Mouse (Mus musculus): Measurements from ENCODE around the gene 4930544D05Rik. TPM values are rescaled to one million over a fixed set of nuclear protein-coding genes. Genes with fewer than 3 reads are reported as not detected.

4930544D05Rik gene
- polyA plus RNA-seq, 1 experiment = not detected

GRCm38 (mm10) chr11:70647716-70648420, 32.2 kb downstream of the 4930544D05Rik start:
- no peak for TF ChIP-seq GATA1 (IDR thresholded peaks at IDR 0.05; ENCODE audit: low read length)

- TF ChIP-seq GATA1 (IDR thresholded peaks at IDR 0.05; ENCODE audit: low read length) = peak; percentile 81
These were observed 32.9 kb downstream of the 4930544D05Rik start for GRCm38 (mm10) chr11:70648512-70648911.

- TF ChIP-seq GATA1 (IDR thresholded peaks at IDR 0.05; ENCODE audit: low read length) = no peak
These were observed 33.6 kb downstream of the 4930544D05Rik start for GRCm38 (mm10) chr11:70649185-70649734.

GRCm38 (mm10) chr11:70650322-70651175, 34.9 kb downstream of the 4930544D05Rik start:
- TF ChIP-seq GATA1 (IDR thresholded peaks at IDR 0.05; ENCODE audit: low read length) = no peak

GRCm38 (mm10) chr11:70651391-70651790, 35.7 kb downstream of the 4930544D05Rik start:
- TF ChIP-seq GATA1 (IDR thresholded peaks at IDR 0.05; ENCODE audit: low read length) = no peak

- no peak for TF ChIP-seq GATA1 (IDR thresholded peaks at IDR 0.05; ENCODE audit: low read length)
These were observed 36.6 kb downstream of the 4930544D05Rik start for GRCm38 (mm10) chr11:70652029-70652883.

- TF ChIP-seq GATA1 (IDR thresholded peaks at IDR 0.05; ENCODE audit: low read length) = no peak
These were observed 37.3 kb downstream of the 4930544D05Rik start for GRCm38 (mm10) chr11:70652884-70653344.

GRCm38 (mm10) chr11:70653345-70654197, 37.9 kb downstream of the 4930544D05Rik start:
- TF ChIP-seq GATA1 (IDR thresholded peaks at IDR 0.05; ENCODE audit: low read length) = no peak

GRCm38 (mm10) chr11:70654198-70654922, 38.7 kb downstream of the 4930544D05Rik start, which contains the start of gene Pfn1:
TSS of gene Pfn1 (minus strand) at chr11:70654644.
- no peak for TF ChIP-seq GATA1 (IDR thresholded peaks at IDR 0.05; ENCODE audit: low read length)

GRCm38 (mm10) chr11:70654923-70655570, 39.4 kb downstream of the 4930544D05Rik start:
- no peak for TF ChIP-seq GATA1 (IDR thresholded peaks at IDR 0.05; ENCODE audit: low read length)

- TF ChIP-seq GATA1 (IDR thresholded peaks at IDR 0.05; ENCODE audit: low read length) = no peak
These were observed 40.2 kb downstream of the 4930544D05Rik start for GRCm38 (mm10) chr11:70655571-70656455.

GRCm38 (mm10) chr11:70656456-70656927, 40.8 kb downstream of the 4930544D05Rik start:
- no peak for TF ChIP-seq GATA1 (IDR thresholded peaks at IDR 0.05; ENCODE audit: low read length)

Data from G1E-ER4 (cell line).